Mouse (Mus musculus): ENCODE measurements around the gene Utrn. TPM values are rescaled to one million over a fixed set of nuclear protein-coding genes. Genes with fewer than 3 reads are reported as not detected.

Utrn gene
- polyA plus RNA-seq, 2 experiments = 34.1 to 76.0 TPM

GRCm38 (mm10) chr10:12727881-12728280 lies 141.3 kb downstream of the Utrn start:
- no peak overlapping the region for H3K4me2 ChIP-seq (replicated peaks; ENCODE audit: low read depth, low read length, severe bottlenecking)
- peaks cover 6% of the 10 kb centered on the region; the same call in 1 of the 2 replicates for H3K4me1 ChIP-seq (ENCODE audit: control insufficient read depth, insufficient read depth, low read length)
- peaks cover 29% of the 10 kb centered on the region for H3K36me3 ChIP-seq (ENCODE audit: control insufficient read depth, insufficient read depth, low read length)
- no peak for ATAC-seq (ENCODE audit: low FRiP score, low read depth)
- no peak overlapping the region for H3K9ac ChIP-seq (ENCODE audit: low read depth, low read length, severe bottlenecking)
- H3K9me3 ChIP-seq (ENCODE audit: control insufficient read depth, low read length) = no peaks in the 10 kb centered on the region
- no peaks in the 10 kb centered on the region for H3K27me3 ChIP-seq (ENCODE audit: control insufficient read depth, insufficient read depth, low read length)
- WGBS = 96% methylated on average over 3 of the region's 3 CpGs
- DNase-seq (ENCODE audit: low spot score) = no peak
- H3K4me3 ChIP-seq (replicated peaks; ENCODE audit: low read length) = no peak overlapping the region
- TF ChIP-seq POLR2A (IDR thresholded peaks at IDR 0.05; ENCODE audit: borderline replicate concordance, extremely low read depth, insufficient read depth, insufficient read length) = no peak
- no peak overlapping the region for H3K27ac ChIP-seq (replicated peaks; ENCODE audit: low read depth, low read length)

GRCm38 (mm10) chr10:12726041-12726608 lies 143.0 kb downstream of the Utrn start:
- ATAC-seq (ENCODE audit: low FRiP score, low read depth) = no peak
- Histone ChIP-seq H3K4me3 (replicated peaks; ENCODE audit: low read length) (no peak overlapping the region), H3K9me3 (ENCODE audit: control insufficient read depth, low read length) (no peaks in the 10 kb centered on the region), H3K36me3 (ENCODE audit: control insufficient read depth, insufficient read depth, low read length) (peaks cover 39% of the 10 kb centered on the region), H3K4me1 (ENCODE audit: control insufficient read depth, insufficient read depth, low read length) (peaks cover 6% of the 10 kb centered on the region; the same call in 1 of the 2 replicates), H3K27me3 (ENCODE audit: control insufficient read depth, insufficient read depth, low read length) (no peaks in the 10 kb centered on the region), H3K9ac (ENCODE audit: low read depth, low read length, severe bottlenecking) (no peak overlapping the region), H3K4me2 (replicated peaks; ENCODE audit: low read depth, low read length, severe bottlenecking) (no peak overlapping the region), H3K27ac (replicated peaks; ENCODE audit: low read depth, low read length) (no peak overlapping the region)
- TF ChIP-seq POLR2A (IDR thresholded peaks at IDR 0.05; ENCODE audit: borderline replicate concordance, extremely low read depth, insufficient read depth, insufficient read length) = no peak
- 29% methylated on average over 13 of the region's 13 CpGs for WGBS
- no peak for DNase-seq (ENCODE audit: low spot score)

GRCm38 (mm10) chr10:12724247-12725001 lies 144.7 kb downstream of the Utrn start:
- TF ChIP-seq POLR2A (IDR thresholded peaks at IDR 0.05; ENCODE audit: borderline replicate concordance, extremely low read depth, insufficient read depth, insufficient read length) = no peak
- WGBS = 71% methylated on average over 14 of the region's 14 CpGs
- Histone ChIP-seq H3K27me3 (ENCODE audit: control insufficient read depth, insufficient read depth, low read length) (no peaks in the 10 kb centered on the region), H3K27ac (replicated peaks; ENCODE audit: low read depth, low read length) (no peak overlapping the region), H3K4me2 (replicated peaks; ENCODE audit: low read depth, low read length, severe bottlenecking) (no peak overlapping the region), H3K4me1 (ENCODE audit: control insufficient read depth, insufficient read depth, low read length) (peaks cover 6% of the 10 kb centered on the region; the same call in 1 of the 2 replicates), H3K9ac (ENCODE audit: low read depth, low read length, severe bottlenecking) (no peak overlapping the region), H3K36me3 (ENCODE audit: control insufficient read depth, insufficient read depth, low read length) (peaks cover 45% of the 10 kb centered on the region), H3K9me3 (ENCODE audit: control insufficient read depth, low read length) (no peaks in the 10 kb centered on the region), H3K4me3 (replicated peaks; ENCODE audit: low read length) (no peak overlapping the region)
- ATAC-seq (ENCODE audit: low FRiP score, low read depth) = no peak
- no peak for DNase-seq (ENCODE audit: low spot score)

- TF ChIP-seq POLR2A (IDR thresholded peaks at IDR 0.05; ENCODE audit: borderline replicate concordance, extremely low read depth, insufficient read depth, insufficient read length) = no peak
- 52% methylated on average over 3 of the region's 3 CpGs for WGBS
- no peak for ATAC-seq (ENCODE audit: low FRiP score, low read depth)
These were observed 145.9 kb downstream of the Utrn start for GRCm38 (mm10) chr10:12723269-12723668.

GRCm38 (mm10) chr10:12722111-12722510 lies 147.1 kb downstream of the Utrn start:
- Histone ChIP-seq H3K4me2 (replicated peaks; ENCODE audit: low read depth, low read length, severe bottlenecking) (no peak overlapping the region), H3K36me3 (ENCODE audit: control insufficient read depth, insufficient read depth, low read length) (peaks cover 42% of the 10 kb centered on the region), H3K27ac (replicated peaks; ENCODE audit: low read depth, low read length) (no peak overlapping the region), H3K9ac (ENCODE audit: low read depth, low read length, severe bottlenecking) (no peak overlapping the region), H3K4me1 (ENCODE audit: control insufficient read depth, insufficient read depth, low read length) (peaks cover 6% of the 10 kb centered on the region; the same call in 1 of the 2 replicates), H3K27me3 (ENCODE audit: control insufficient read depth, insufficient read depth, low read length) (no peaks in the 10 kb centered on the region), H3K9me3 (ENCODE audit: control insufficient read depth, low read length) (no peaks in the 10 kb centered on the region), H3K4me3 (replicated peaks; ENCODE audit: low read length) (no peak overlapping the region)
- WGBS = 79% methylated on average over 2 of the region's 2 CpGs
- ATAC-seq (ENCODE audit: low FRiP score, low read depth) (no peak), DNase-seq (ENCODE audit: low spot score) (no peak)
- no peak for TF ChIP-seq POLR2A (IDR thresholded peaks at IDR 0.05; ENCODE audit: borderline replicate concordance, extremely low read depth, insufficient read depth, insufficient read length)

More at GRCm38 (mm10) chr10:12723269-12723668, 145.9 kb downstream of the Utrn start:
- Histone ChIP-seq H3K9me3 (ENCODE audit: control insufficient read depth, low read length) (no peaks in the 10 kb centered on the region), H3K36me3 (ENCODE audit: control insufficient read depth, insufficient read depth, low read length) (peaks cover 49% of the 10 kb centered on the region), H3K4me3 (replicated peaks; ENCODE audit: low read length) (no peak overlapping the region), H3K27ac (replicated peaks; ENCODE audit: low read depth, low read length) (no peak overlapping the region), H3K4me1 (ENCODE audit: control insufficient read depth, insufficient read depth, low read length) (peaks cover 6% of the 10 kb centered on the region; the same call in 1 of the 2 replicates), H3K27me3 (ENCODE audit: control insufficient read depth, insufficient read depth, low read length) (no peaks in the 10 kb centered on the region), H3K9ac (ENCODE audit: low read depth, low read length, severe bottlenecking) (no peak overlapping the region), H3K4me2 (replicated peaks; ENCODE audit: low read depth, low read length, severe bottlenecking) (no peak overlapping the region)
- no peak for DNase-seq (ENCODE audit: low spot score)

Data from limb, embryonic 14.5 days (tissue).